Mouse (Mus musculus) fat pad, adult 2 months (tissue): ENCODE measurements around the gene Oas1a.
A peak's percentile ranks its signal among the peaks of the same experiment; 100 is the strongest.
"Not testable (repeated sequence)": the region's sequence is repeated elsewhere in the genome, so short reads cannot be mapped to it uniquely, and the experiment has no call there.

Experiments used
- DNase-seq: peaks from one replicate; pipeline ENCODE4 v3.0.0-alpha.2; 2011; ENCODE audit warnings: low read depth, low spot score; ENCODE audit errors: extremely low read depth

Oas1a gene

GRCm38 (mm10) chr5:120893866-120894265 lies 13.5 kb downstream of the Oas1a start:
- DNase-seq: not testable (repeated sequence)

GRCm38 (mm10) chr5:120892243-120892660 lies 15.1 kb downstream of the Oas1a start:
- no peak for DNase-seq

- not testable (repeated sequence) for DNase-seq
Measured at GRCm38 (mm10) chr5:120891566-120892242, 15.6 kb downstream of the Oas1a start.

GRCm38 (mm10) chr5:120890991-120891390 lies 16.3 kb downstream of the Oas1a start:
- no peak for DNase-seq

GRCm38 (mm10) chr5:120890026-120890425 lies 17.3 kb downstream of the Oas1a start:
- no peak for DNase-seq

GRCm38 (mm10) chr5:120888294-120888815 lies 19.0 kb downstream of the Oas1a start:
- DNase-seq: not testable (repeated sequence)

- DNase-seq: no peak
Measured at GRCm38 (mm10) chr5:120887831-120888230, 19.5 kb downstream of the Oas1a start.

- DNase-seq: not testable (repeated sequence)
Measured at GRCm38 (mm10) chr5:120887413-120887812, 19.9 kb downstream of the Oas1a start, which contains the start of gene Oas1g. Gene Oas1g (minus strand): TSS chr5:120887613.

GRCm38 (mm10) chr5:120881681-120882080 lies 25.6 kb downstream of the Oas1a start:
- not testable (repeated sequence) for DNase-seq

GRCm38 (mm10) chr5:120878803-120879202 lies 28.5 kb downstream of the Oas1a start:
- DNase-seq: not testable (repeated sequence)

GRCm38 (mm10) chr5:120877407-120877806 lies 29.9 kb downstream of the Oas1a start:
- not testable (repeated sequence) for DNase-seq

- DNase-seq: not testable (repeated sequence)
Measured at GRCm38 (mm10) chr5:120876839-120877238, 30.5 kb downstream of the Oas1a start.

- DNase-seq: no peak
Measured at GRCm38 (mm10) chr5:120871469-120871868, 35.9 kb downstream of the Oas1a start.

GRCm38 (mm10) chr5:120870782-120871181 lies 36.5 kb downstream of the Oas1a start:
- DNase-seq: no peak

- no peak for DNase-seq
Measured at GRCm38 (mm10) chr5:120870081-120870480, 37.2 kb downstream of the Oas1a start.

GRCm38 (mm10) chr5:120869436-120870015 lies 37.8 kb downstream of the Oas1a start:
- no peak for DNase-seq

- no peak for DNase-seq
Measured at GRCm38 (mm10) chr5:120865336-120865860, 41.9 kb downstream of the Oas1a start.

- no peak for DNase-seq
Measured at GRCm38 (mm10) chr5:120861121-120861520, 46.2 kb downstream of the Oas1a start, which contains the start of gene Oas1h. Gene Oas1h (plus strand): TSS chr5:120861421.

- no peak for DNase-seq
Measured at GRCm38 (mm10) chr5:120859241-120859640, 48.1 kb downstream of the Oas1a start.

GRCm38 (mm10) chr5:120849601-120850136 lies 57.7 kb downstream of the Oas1a start:
- DNase-seq: peak; percentile 63

- DNase-seq: no peak
Measured at GRCm38 (mm10) chr5:120847067-120847466, 60.3 kb downstream of the Oas1a start, which contains the start of gene Oas1f. Gene Oas1f (plus strand): TSS chr5:120847367.
